Mouse (Mus musculus) liver, embryonic 16.5 days (tissue): Measurements from ENCODE around the gene Mutyh. TPM values are rescaled to one million over a fixed set of nuclear protein-coding genes. Genes with fewer than 3 reads are reported as not detected.

Experiments
- polyA plus RNA-seq: library from polyadenylated mRNA; unstranded; fragments of >200 nt; fragmentation: Nextera tagmentation; extraction: Ambion mirVana; gene quantifications from 2 replicates; pipeline ENCODE4 v1.2.1, GENCODE M21; 2015

Mutyh gene
- polyA plus RNA-seq, 1 experiment from 2014 or later = 2.9 TPM

Other genes with a start within 250 kb of the Mutyh start
- gene Ccdc17, start 211.1 kb upstream of the Mutyh start, polyA plus RNA-seq = 2.2 and 2.4 TPM in 2 replicates
- gene Nasp, start 179.8 kb upstream of the Mutyh start, polyA plus RNA-seq = 38.4 and 45.2 TPM in 2 replicates
- 294 and 297 TPM in 2 replicates for gene Akr1a1, start 156.0 kb upstream of the Mutyh start, polyA plus RNA-seq
- 964 and 975 TPM in 2 replicates for gene Prdx1, start 122.2 kb upstream of the Mutyh start, polyA plus RNA-seq
- gene Mmachc, start 99.3 kb upstream of the Mutyh start, polyA plus RNA-seq = 8.8 and 8.9 TPM in 2 replicates
- 10.3 and 12.4 TPM in 2 replicates for gene Ccdc163, start 99.2 kb upstream of the Mutyh start, polyA plus RNA-seq
- 5.4 and 5.9 TPM in 2 replicates for gene Tesk2, start 86.8 kb upstream of the Mutyh start, polyA plus RNA-seq
- 11.4 and 12.6 TPM in 2 replicates for gene Toe1, start 83 bp upstream of the Mutyh start, polyA plus RNA-seq
- gene Hpdl, start 14.0 kb downstream of the Mutyh start, polyA plus RNA-seq = 0.11 and 0.12 TPM in 2 replicates
- gene Zswim5, start 69.7 kb downstream of the Mutyh start, polyA plus RNA-seq = 0.01 and 0.06 TPM in 2 replicates
- gene Urod, start 186.7 kb downstream of the Mutyh start, polyA plus RNA-seq = 518 and 567 TPM in 2 replicates
- gene Hectd3, start 187.6 kb downstream of the Mutyh start, polyA plus RNA-seq = 6.1 and 6.5 TPM in 2 replicates
- 20.3 and 20.8 TPM in 2 replicates for gene Eif2b3, start 211.7 kb downstream of the Mutyh start, polyA plus RNA-seq